Mouse (Mus musculus) CH12.LX (cell line): ENCODE measurements at regions not wholly inside any gene's neighbourhood (a gene's known extent, or its start where the extent isn't known, plus 50 kb on each side); places are given as distances from the start of the nearest gene placed in this dataset.

Experiments used
- DNase-seq: peaks from one replicate; pipeline ENCODE4 v3.0.0-alpha.2; 2013; ENCODE audit errors: extremely low read depth
- H3K27ac ChIP-seq: 2 replicates; pipeline ENCODE4 v1.5.1; 2012; ENCODE audit warnings: low read depth, mild to moderate bottlenecking, control low read depth, moderate library complexity; ENCODE audit not compliant: insufficient read depth
- H3K27me3 ChIP-seq: replicated peaks from 2 replicates; pipeline ENCODE3; 2012; ENCODE audit warnings: inconsistent platforms
- H3K36me3 ChIP-seq, 2 experiments: replicated peaks in 1 of 2; 2 replicates each; pipeline versions ENCODE3 to v1.6.1; 2012; ENCODE audit warnings: inconsistent platforms in 1 of 2, low read length in 1 of 2, mild to moderate bottlenecking in 1 of 2, mixed read lengths in 1 of 2, moderate library complexity in 1 of 2; ENCODE audit not compliant: control insufficient read depth in 1 of 2, insufficient read depth in 1 of 2
- H3K4me1 ChIP-seq, 2 experiments: 2 replicates each; pipeline ENCODE4 v1.6.1; 2012; ENCODE audit warnings: inconsistent platforms in 1 of 2, moderate library complexity in 1 of 2; ENCODE audit not compliant: insufficient read depth in 2 of 2, control insufficient read depth in 1 of 2
- H3K4me2 ChIP-seq: 2 replicates; pipeline ENCODE4 v1.6.1; 2012; ENCODE audit warnings: low read depth, mild to moderate bottlenecking, control low read depth; ENCODE audit not compliant: poor library complexity, insufficient read depth, severe bottlenecking
- H3K4me3 ChIP-seq, 3 experiments: fragments of 150-350 bp in 1 of 3; sonication (generic) in 1 of 3; replicated peaks in 1 of 3; 2 replicates each; pipeline versions ENCODE3 to v1.5.1; 2011 to 2012; ENCODE audit warnings: low read depth in 2 of 3, low read length in 2 of 3, mild to moderate bottlenecking in 2 of 3, moderate library complexity in 2 of 3, control low read depth in 1 of 3, improper control_type of control experiment in 1 of 3, inconsistent platforms in 1 of 3, mixed read lengths in 1 of 3; ENCODE audit not compliant: poor library complexity in 1 of 3
- H3K79me2 ChIP-seq: replicated peaks from 2 replicates; pipeline ENCODE4 v1.6.1; 2012; ENCODE audit warnings: mild to moderate bottlenecking, moderate library complexity; ENCODE audit not compliant: control insufficient read depth, poor library complexity, insufficient read depth, severe bottlenecking; ENCODE audit errors: extremely low read depth
- H3K9ac ChIP-seq: 2 replicates; pipeline ENCODE4 v1.6.1; 2012; ENCODE audit warnings: low read depth, mild to moderate bottlenecking, control low read depth, moderate library complexity; ENCODE audit not compliant: insufficient read depth
- H3K9me3 ChIP-seq: replicated peaks from 2 replicates; pipeline ENCODE3; 2012; ENCODE audit warnings: low read length, inconsistent platforms, mixed read lengths
- BHLHE40 ChIP-seq: IDR thresholded peaks from 2 replicates; pipeline ENCODE4 v1.6.1; 2011; ENCODE audit warnings: mild to moderate bottlenecking, low read depth, low read length, improper control_type of control experiment
- CHD1 ChIP-seq: IDR thresholded peaks from 2 replicates; pipeline ENCODE4 v1.6.1; 2012; ENCODE audit warnings: low read depth, low read length, improper control_type of control experiment, inconsistent platforms
- ELF1 ChIP-seq: IDR thresholded peaks from 2 replicates; pipeline ENCODE4 v1.6.1; 2014; ENCODE audit warnings: low read depth, mild to moderate bottlenecking, inconsistent platforms, low read length, improper control_type of control experiment
- EP300 ChIP-seq: IDR thresholded peaks from 2 replicates; pipeline ENCODE4 v1.6.1; 2011; ENCODE audit warnings: low read length, improper control_type of control experiment
- GABPA ChIP-seq: IDR thresholded peaks from 2 replicates; pipeline ENCODE4 v1.6.1; 2012; ENCODE audit warnings: low read depth, low read length, improper control_type of control experiment, inconsistent platforms; ENCODE audit not compliant: insufficient replicate concordance
- JUN ChIP-seq: IDR thresholded peaks from 2 replicates; pipeline ENCODE4 v1.6.1; 2011; ENCODE audit warnings: low read depth, mild to moderate bottlenecking, low read length, improper control_type of control experiment, moderate library complexity; ENCODE audit not compliant: insufficient read depth
- KAT2A ChIP-seq: IDR thresholded peaks from 2 replicates; pipeline ENCODE4 v1.6.1; 2012; ENCODE audit warnings: low read length, improper control_type of control experiment, inconsistent platforms; ENCODE audit not compliant: insufficient replicate concordance
- MAFK ChIP-seq: IDR thresholded peaks from 2 replicates; pipeline ENCODE4 v1.6.1; 2011; ENCODE audit warnings: low read length, improper control_type of control experiment; ENCODE audit not compliant: insufficient replicate concordance
- MAX ChIP-seq: IDR thresholded peaks from 2 replicates; pipeline ENCODE4 v1.6.1; 2011; ENCODE audit warnings: low read length, improper control_type of control experiment
- MAZ ChIP-seq: IDR thresholded peaks from 2 replicates; pipeline ENCODE4 v1.6.1; 2012; ENCODE audit warnings: low read depth, mild to moderate bottlenecking, inconsistent platforms, low read length, improper control_type of control experiment, moderate library complexity
- MEF2A ChIP-seq: IDR thresholded peaks from 2 replicates; pipeline ENCODE4 v1.6.1; 2014; ENCODE audit warnings: low read depth, mild to moderate bottlenecking, inconsistent platforms, low read length, improper control_type of control experiment, borderline replicate concordance
- MXI1 ChIP-seq: IDR thresholded peaks from 2 replicates; pipeline ENCODE4 v1.6.1; 2011; ENCODE audit warnings: mild to moderate bottlenecking, low read depth, low read length, improper control_type of control experiment
- MYC ChIP-seq: IDR thresholded peaks from 2 replicates; pipeline ENCODE4 v1.6.1; 2011; ENCODE audit warnings: low read depth, mild to moderate bottlenecking, improper control_type of control experiment, low read length
- NELFE ChIP-seq: IDR thresholded peaks from 2 replicates; pipeline ENCODE4 v1.6.1; 2011; ENCODE audit warnings: low read depth, low read length, improper control_type of control experiment
- PAX5 ChIP-seq: IDR thresholded peaks from 2 replicates; pipeline ENCODE4 v1.6.1; 2012; ENCODE audit warnings: low read length, inconsistent platforms, mixed read lengths
- POLR2A ChIP-seq: IDR thresholded peaks from 2 replicates; pipeline ENCODE4 v1.6.1; 2011; ENCODE audit warnings: low read depth, mild to moderate bottlenecking, improper control_type of control experiment, low read length
- POLR2AphosphoS2 ChIP-seq: IDR thresholded peaks from 2 replicates; pipeline ENCODE4 v1.6.1; 2011; ENCODE audit warnings: low read depth, low read length, improper control_type of control experiment
- RAD21 ChIP-seq: IDR thresholded peaks from 2 replicates; pipeline ENCODE4 v1.6.1; 2011; ENCODE audit warnings: low read depth, mild to moderate bottlenecking, low read length, improper control_type of control experiment, moderate library complexity
- SIN3A ChIP-seq: IDR thresholded peaks from 2 replicates; pipeline ENCODE4 v1.6.1; 2012; ENCODE audit warnings: low read length, improper control_type of control experiment, inconsistent platforms
- SMC3 ChIP-seq: IDR thresholded peaks from 2 replicates; pipeline ENCODE4 v1.6.1; 2011; ENCODE audit warnings: low read depth, low read length, improper control_type of control experiment
- TCF12 ChIP-seq: IDR thresholded peaks from 2 replicates; pipeline ENCODE4 v1.6.1; 2014; ENCODE audit warnings: low read depth, mild to moderate bottlenecking, inconsistent platforms, low read length, improper control_type of control experiment
- ZC3H11A ChIP-seq: IDR thresholded peaks from 2 replicates; pipeline ENCODE4 v1.6.1; 2012; ENCODE audit warnings: low read depth, mild to moderate bottlenecking, inconsistent platforms, low read length, improper control_type of control experiment
- ZNF384 ChIP-seq: IDR thresholded peaks from 2 replicates; pipeline ENCODE4 v1.6.1; 2012; ENCODE audit warnings: low read depth, low read length, improper control_type of control experiment, inconsistent platforms
- dilution Hi-C: fragments of 300-500 bp; cut with MboI; formaldehyde crosslinking; loops from 2 replicates; pipeline ENCODE4 v1.14.3; 2020; ENCODE audit warnings: low sequenced_read_pairs; ENCODE audit not compliant: extremely low pct_unique_long_range_greater_than_20kb, extremely low pct_ligation_motif_present
- in situ Hi-C: fragments of 300-500 bp; cut with MboI; formaldehyde crosslinking; loops from 3 replicates; pipeline ENCODE4 v1.14.3; 2019; ENCODE audit warnings: low sequenced_read_pairs, low pct_ligation_motif_present, low pct_unique_long_range_greater_than_20kb, mixed read lengths

- TF ChIP-seq NELFE (no peak), RAD21 (no peak), MEF2A (no peak), CHD1 (no peak), POLR2A (no peak), ELF1 (no peak), GABPA (no peak), MAFK (no peak), TCF12 (no peak), ZC3H11A (no peak), MXI1 (no peak)
- Histone ChIP-seq H3K36me3 (no peaks in the 10 kb centered on the region), H3K4me2 (no peak overlapping the region), H3K27ac (no peak overlapping the region), H3K27me3 (no peaks in the 10 kb centered on the region), H3K4me1 (no peaks in the 10 kb centered on the region), H3K9ac (no peak overlapping the region), H3K9me3 (peaks cover 55% of the 10 kb centered on the region), H3K79me2 (no peaks in the 10 kb centered on the region), H3K4me3 (no peak overlapping the region)
- no peak for DNase-seq
- in situ Hi-C loops, result no loop called here
- dilution Hi-C loops, result no loop called here
Measured at GRCm38 (mm10) chr16:7892799-7893198, 532.1 kb downstream of the Tmem114 start.

GRCm38 (mm10) chr16:7863406-7863805 lies 561.5 kb downstream of the Tmem114 start:
- Histone ChIP-seq H3K27me3 (no peaks in the 10 kb centered on the region), H3K36me3 (no peaks in the 10 kb centered on the region), H3K27ac (no peak overlapping the region), H3K4me2 (no peak overlapping the region), H3K9ac (no peak overlapping the region), H3K4me3 (no peak overlapping the region), H3K9me3 (peaks cover 30% of the 10 kb centered on the region), H3K79me2 (no peaks in the 10 kb centered on the region), H3K4me1 (no peaks in the 10 kb centered on the region)
- DNase-seq, result no peak
- TF ChIP-seq ZC3H11A (no peak), SIN3A (no peak), RAD21 (no peak), MEF2A (no peak), MAX (no peak), SMC3 (no peak)
- in situ Hi-C loops (no loop called here), dilution Hi-C loops (no loop called here)

DNA sequence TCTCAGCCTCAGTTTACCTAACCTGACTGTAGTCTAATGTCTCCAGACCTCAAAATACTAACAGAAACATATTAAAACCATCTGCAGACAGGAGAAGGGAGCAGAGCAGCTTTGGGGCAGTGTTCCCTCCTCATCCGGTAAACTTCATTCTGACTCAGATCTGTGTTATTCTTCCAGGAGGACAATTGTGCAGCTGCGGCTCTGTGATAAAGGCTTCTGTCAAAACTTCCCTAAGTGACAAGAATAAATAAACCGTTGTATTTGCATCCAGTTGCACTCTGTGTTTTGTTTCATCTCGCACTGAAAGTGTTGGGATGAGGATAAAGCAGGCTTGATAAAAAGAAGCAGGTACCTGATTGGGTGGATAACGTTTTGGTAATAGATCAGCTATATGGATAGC lies 585.8 kb downstream of the Tmem114 start:
- DNase-seq, result no peak
- TF ChIP-seq JUN (no peak), SIN3A (no peak), BHLHE40 (no peak), SMC3 (no peak), MYC (no peak), MAZ (no peak), CHD1 (no peak), GABPA (no peak), KAT2A (no peak), EP300 (no peak), POLR2A (no peak), PAX5 (no peak), ZNF384 (no peak), POLR2AphosphoS2 (no peak)
- TF ChIP-seq, all 38 proteins: peak for 0
- Histone ChIP-seq H3K4me1 (no peaks in the 10 kb centered on the region), H3K36me3 (no peaks in the 10 kb centered on the region), H3K27me3 (no peaks in the 10 kb centered on the region), H3K4me2 (no peak overlapping the region), H3K27ac (no peak overlapping the region), H3K79me2 (no peaks in the 10 kb centered on the region), H3K4me3 (no peak overlapping the region), H3K9me3 (peaks cover 74% of the 10 kb centered on the region), H3K9ac (no peak overlapping the region)
- in situ Hi-C loops (no loop called here), dilution Hi-C loops (no loop called here)
